Mouse (Mus musculus) erythroid progenitor cell, adult 5-6 weeks (primary cell): ENCODE data around the gene Psmb7. TPM values are rescaled to one million over a fixed set of nuclear protein-coding genes. Genes with fewer than 3 reads are reported as not detected.

Source experiments
- ATAC-seq: replicated peaks from 2 replicates; pipeline ENCODE4 v1.8.0; 2016; ENCODE audit warnings: moderate number of reproducible peaks, mild to moderate bottlenecking, moderate TSS enrichment, inconsistent platforms; ENCODE audit not compliant: poor library complexity, low FRiP score, severe bottlenecking
- total RNA-seq, 2 experiments: library from RNA; stranded (forward) in 1 of 2; stranded (reverse) in 1 of 2; fragments of 150-400 nt in 1 of 2; fragments of 186-747, 209-891 nt in 1 of 2; gene quantifications; 2 replicates each; pipeline versions ENCODE4 v1.2.3 to v1.2.4; 2015 to 2017; ENCODE audit warnings: low replicate concordance in 2 of 2

Gene Psmb7
- total RNA-seq, 2 experiments from 2014 or later, result 76.3 to 108 TPM

DNA sequence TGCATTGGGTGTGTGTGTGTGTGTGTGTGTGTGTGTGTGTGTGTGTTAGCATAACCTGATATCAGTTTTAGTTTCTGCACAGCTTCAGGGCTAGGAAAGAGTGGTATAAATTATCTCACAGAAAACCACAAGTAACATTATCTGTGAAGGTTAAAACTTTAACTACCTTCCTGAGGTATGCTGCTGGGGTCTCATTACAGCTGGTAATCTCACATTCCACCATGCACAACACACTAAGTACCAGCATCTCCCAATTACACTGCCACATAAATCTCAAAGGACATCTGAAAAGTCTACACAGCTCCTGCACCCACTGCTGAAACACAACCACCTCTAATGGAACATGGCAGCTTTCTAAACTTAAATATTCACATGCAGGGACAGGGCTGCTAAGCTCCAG, 43.0 kb downstream of the Psmb7 start:
- ATAC-seq, result no peak

DNA sequence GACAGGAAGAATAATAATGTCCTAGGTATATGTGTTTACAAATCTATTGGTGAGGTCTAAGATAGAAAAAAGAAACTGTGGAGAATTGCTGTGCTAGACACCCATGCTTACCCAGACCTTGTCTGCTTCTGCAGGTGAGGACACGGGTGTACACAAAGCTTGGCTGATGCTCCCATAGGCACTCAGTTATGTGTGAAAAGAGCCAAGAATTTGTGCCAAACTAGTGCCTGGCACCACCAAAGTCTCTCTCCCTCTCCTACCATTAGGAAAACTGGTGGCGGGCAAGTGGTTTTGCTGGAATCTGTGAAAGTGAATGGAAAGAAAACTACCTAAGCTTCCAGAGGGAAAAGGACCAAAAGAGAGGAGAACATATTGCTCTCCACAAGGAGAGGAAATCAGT, 45.5 kb downstream of the Psmb7 start:
- no peak for ATAC-seq

DNA sequence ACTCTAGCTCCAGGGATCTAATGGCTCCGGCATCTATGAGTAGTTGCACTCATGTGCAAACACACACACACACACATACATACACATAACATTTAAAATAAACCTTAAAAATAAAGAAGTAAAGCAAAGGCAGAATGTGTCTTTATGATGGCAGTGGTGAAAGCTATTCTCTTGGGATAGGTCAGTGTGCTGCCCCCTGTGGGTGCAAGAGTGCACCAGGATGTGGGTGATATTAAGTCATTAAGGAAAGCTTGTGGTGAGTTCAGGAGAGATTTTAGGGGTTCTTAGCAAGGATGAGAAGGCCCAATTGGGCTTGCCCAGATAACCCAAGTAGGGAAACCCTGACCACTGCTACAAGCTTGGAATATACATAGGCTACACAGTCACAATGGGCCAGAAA, 46.0 kb downstream of the Psmb7 start:
- ATAC-seq, result no peak

DNA sequence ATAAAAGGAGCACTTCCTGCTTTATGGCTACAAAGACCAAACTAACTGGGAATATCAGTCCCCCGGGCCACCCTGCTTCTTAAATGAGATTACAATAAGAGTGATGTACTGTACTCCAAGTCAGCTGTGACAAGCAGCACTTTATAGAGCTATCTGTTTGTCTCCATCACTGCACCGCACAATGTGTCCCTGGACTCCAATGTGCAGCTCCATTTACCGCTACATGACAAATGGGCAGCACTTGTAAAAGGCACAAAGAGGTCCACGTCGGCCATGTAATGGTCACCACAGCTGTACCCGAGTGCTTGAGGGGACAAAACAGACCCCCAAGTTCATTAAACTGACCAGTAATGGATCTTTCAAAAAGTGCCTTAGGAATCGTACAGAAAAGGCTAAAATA, 49.0 kb downstream of the Psmb7 start:
- ATAC-seq, result no peak

DNA sequence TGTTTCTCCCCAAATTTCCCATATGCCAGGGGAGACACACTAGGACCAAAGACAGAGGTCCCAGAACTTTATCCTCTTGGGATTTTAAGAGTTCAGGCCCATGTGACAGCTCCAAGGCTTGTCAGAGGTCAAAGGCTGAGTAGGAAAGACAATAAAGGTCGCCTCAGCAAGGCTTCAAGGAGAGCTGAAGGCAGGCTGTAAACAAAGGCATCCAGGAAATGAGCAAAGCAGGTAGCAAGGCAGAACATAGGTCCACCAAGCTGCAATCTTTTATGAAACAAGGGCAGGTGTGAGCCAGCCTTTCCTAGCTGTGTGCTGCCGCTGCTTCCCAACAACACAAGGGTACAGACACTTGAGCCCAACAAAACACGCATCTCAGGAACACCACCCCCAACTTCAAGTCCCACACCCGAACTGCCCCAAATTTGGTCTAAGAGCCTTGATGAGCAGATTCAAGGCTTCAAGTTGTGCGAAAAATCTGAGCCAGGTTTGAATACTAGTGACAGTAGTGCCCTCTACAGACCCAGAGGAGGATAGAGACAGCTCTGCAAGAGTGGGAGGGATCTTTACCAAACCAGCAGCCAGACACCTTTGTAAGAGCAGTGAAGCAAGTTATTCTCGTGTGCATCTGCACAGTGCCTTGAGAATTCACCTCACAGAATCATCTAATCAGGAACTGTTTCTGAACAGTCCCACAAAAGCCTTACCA, 52.0 kb downstream of the Psmb7 start:
- ATAC-seq, result no peak

DNA sequence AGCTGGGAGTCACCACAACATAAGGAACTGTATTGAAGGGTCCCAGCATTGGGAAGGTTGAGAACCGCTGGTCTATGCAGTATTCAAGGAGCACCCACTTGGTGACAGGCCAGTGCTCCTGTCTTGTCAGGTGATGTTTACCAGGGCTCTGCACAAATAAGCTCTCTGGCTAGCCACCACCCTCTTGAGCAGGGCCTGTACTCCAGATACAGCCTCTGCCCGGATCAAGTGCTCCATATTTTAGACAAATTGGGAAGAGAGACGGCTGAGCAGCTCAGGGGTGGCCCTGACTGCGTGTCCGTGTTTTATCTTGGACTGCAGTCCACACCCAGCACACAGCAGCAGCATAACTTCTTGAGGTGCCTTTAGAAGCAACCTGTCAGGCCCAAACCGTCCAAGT, 57.2 kb downstream of the Psmb7 start:
- no peak for ATAC-seq

DNA sequence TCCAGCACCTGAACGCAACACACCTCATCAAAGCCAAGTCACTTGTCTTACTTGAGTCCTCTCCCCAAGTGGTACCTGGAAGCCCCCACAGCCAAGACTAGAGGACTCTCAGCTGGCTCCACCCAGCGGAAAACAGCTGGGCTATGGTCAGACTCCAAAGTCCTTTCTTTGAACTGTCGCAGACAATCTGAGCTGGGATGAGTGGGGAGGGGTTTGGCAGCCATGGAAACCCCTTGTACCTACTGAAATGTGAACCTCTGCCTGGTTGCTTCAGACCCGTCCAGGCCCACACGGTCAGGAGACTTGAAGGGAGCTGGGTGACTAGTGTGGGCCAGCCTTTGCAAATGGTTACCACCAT, 58.5 kb downstream of the Psmb7 start:
- no peak for ATAC-seq

DNA sequence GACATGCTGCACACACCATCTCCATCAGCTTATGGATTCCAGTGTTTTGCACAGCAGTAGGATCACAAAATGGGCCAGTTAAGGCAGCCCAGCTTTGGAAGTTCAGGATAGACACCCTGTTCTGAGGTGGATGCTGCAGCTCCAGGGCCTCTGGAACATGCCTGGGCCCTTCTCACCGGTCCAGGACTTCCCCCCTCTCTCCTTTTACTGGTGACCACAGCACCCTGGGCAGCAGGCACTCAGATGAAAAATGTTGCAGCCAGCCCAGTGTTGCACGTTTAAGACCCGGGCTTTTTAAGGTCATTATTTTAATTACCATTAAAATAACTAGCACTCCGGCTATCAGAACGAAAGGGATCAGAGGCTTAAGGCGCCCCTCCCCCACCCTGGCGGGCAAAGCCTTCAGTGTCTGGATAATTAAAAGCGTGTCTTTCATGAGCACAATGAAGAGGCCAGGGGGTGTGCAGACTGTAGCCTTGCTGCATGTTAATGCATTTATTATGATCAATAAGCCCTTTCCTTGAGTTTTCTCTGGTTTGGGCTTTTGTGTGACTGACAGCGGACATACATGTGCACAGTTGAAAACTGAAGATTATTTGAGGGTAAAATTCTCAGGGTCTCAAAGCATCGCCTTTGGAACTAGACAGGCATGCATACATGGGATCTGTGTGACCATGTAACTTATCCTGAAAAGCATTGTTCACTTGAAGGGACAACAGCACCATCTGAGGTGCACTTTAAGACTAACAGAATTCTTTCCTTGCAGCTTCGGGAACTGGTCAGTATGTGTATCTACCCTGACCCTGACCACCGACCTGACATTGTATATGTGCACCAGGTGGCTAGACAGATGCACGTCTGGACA, 59.1 kb downstream of the Psmb7 start:
- no peak for ATAC-seq

DNA sequence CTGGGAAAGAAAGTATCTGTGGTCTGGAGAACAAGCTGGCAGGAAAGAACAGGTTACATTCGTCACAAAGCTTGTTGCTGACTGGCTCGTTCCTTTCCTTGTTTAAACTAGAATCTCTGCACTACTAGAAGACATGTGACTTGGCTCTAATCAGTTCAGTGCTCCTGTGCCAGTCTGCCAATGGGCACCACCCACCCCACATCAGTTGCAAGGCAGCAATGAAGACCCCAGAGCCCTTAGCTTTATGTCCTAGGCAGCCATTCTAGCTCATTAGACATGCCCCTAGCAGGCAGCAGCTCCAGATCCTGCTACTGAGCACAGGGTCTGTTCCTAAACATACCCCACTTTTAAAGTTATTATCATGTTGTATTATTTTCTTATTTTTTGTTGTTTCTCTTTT, 59.9 kb downstream of the Psmb7 start:
- no peak for ATAC-seq

DNA sequence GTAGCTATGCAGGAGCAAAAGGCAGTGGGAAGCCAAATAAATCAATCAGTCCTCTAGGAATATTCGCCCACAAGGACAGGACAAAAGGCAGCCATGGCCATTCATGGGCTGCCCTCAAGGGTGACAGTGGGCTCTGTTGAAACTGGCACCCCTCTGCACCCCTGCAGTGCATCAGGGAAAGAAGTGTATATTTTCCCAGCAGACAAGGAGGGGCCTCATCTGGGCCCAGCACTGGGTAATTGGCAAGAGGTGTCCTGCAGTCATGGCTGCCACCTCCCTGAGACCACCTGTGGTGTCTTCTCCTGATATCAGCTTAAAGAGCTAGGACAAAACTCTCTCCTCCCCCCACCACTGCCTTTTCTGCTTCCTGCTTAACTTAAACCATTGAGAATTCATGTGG, 64.4 kb downstream of the Psmb7 start:
- no peak for ATAC-seq

DNA sequence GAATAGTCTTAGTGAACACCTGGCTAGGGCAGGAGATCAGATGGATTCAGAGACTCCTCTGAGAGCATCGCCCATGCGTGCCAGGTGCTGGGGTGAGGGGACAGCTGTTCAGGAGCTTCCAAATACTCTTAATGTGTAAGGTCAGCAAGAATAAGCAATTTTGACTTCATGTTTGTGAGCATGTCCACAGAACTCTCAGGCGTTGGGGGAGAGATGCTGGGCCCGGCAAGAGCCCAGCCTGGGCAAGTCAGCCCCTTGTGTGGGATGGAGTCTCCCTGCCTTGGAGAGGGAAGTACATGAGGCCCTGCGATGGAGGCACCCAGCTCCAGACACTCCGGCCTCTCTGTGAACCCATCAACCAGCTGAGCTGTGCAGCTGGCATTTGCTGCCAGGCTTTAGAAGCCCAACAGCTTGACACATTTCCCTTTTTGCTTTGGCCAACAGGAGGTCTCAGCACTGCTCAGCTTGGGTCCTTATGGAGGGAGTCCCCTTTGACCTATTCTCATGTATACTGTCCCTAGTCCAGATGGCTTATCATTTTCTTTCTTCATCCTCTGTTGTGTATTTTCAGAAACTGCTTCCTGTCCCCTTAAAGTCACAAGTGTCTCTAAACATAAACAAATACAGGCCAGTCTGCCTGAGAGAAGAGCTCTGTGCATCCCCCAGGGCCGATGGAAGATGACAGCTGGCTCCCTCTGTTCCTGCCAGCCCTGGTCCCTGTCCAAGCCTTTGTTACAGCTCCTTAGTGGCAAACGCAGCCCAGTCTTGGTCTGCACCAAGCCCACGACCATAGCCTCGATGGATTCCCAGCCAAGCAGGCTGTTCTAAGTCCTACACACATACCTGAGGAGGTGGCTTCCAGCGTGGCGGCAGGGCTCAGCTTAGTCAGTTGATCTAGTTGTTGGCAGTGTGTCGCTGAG, 65.0 kb downstream of the Psmb7 start:
- ATAC-seq, result no peak

DNA sequence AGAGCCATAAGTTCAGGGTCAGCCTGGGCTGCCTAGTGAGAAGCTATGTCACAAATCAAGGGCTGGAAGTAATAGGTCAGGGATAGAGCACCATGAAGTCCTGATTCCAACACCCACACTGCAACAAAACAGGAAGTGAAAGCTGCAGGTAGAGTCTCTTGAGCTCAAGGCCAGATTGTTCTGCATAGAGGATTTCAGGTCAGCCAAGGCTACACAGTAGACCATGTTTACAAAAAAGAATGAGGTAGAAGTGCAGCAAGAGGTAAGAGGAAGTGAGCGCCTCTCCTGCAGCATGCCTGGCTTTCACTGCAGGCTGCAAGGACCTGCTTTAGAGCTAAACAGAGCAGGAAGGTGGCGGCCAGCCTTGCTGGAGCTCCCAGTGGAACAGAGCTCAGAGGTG, 69.2 kb downstream of the Psmb7 start:
- ATAC-seq, result no peak

DNA sequence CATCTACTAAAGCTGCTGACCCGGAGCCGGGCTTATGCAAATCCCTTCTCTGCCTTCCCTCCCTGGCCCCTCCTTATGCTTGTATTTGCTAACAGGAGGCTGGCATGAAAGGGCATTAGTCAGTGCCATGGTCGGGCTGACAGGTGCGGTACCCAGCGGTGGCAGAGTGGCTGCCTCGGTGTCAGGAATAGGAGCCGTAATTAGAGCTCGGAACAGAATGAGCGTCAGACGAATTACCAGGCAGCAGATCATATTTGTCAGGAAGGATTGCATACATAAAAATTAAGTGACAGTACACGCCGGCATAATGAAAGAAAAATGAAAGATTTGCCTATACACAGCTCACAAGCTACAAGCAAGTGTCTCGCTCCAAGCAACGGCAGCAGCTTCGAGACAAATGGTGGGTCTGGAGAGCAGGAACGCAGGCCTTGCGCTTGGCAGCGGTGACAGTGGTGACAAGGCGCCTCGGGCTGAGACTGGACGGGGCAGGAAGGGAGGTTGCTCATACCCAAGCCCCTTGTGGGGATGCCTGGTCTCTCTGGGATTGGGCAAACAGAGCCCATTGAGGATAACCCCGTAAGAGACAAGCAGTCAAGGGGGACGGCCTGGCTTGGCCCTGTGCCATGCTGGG, 71.8 kb downstream of the Psmb7 start:
- ATAC-seq, result no peak

DNA sequence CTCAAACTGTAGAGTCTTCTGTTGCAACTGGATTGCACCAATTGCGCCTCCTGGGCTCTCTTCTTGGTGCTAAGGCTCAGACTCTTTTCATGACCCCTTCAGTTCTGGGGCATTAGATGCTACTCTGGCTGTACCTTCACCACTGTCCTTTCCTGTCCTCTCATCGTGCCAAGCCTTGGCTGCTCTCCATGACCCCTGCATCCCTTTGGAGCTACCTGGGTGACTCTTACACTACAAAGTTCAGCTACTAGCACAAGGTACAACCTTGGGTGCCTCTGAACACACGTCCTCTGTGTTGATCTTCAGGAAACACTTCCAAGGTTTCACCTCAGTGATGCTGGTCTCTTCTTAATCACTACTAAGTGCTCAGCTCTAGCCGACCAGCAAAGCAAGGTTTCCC, 81.3 kb downstream of the Psmb7 start:
- no peak for ATAC-seq

DNA sequence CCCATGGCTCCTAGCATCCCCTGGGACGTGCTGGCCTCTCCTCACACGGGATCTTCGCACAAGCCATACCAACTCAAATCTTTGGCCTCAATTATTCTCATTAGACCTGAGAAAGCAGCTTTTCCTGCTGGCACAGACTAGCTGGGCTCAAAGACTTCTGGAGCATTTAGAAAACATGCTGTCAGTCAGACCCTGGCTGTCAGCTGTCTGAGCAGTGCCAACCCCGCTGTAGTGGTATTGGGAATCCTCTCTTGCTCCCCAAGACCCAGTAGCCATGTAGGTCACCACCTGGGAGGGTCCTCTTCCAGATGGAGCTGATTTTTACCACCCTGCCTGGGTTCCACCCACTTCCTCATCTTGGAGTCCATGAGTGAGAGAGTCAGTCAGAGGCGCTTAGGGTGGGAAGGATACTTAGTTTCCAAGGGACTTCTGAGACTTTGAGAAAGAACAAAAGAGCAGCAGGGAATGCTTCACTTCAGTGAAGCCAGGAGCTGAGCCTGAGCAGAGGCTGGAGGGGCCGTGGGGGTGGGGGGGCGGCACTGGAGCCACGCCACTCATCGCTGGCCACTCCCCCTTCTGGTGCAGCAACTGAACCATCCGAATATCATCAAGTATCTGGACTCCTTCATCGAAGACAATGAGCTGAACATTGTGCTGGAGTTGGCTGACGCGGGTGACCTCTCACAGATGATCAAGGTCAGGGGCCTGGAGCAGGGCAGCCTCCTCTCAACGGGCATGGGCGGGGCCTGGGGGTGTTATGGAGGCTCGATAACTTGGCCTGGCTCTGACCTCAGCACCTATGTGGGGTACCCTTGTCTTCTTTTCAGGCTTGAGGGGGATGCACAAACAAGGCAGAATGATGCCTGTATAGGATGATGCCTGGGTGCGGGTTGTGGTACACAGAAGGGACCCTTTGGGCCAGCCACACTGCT, 83.3 kb downstream of the Psmb7 start:
- no peak for ATAC-seq

DNA sequence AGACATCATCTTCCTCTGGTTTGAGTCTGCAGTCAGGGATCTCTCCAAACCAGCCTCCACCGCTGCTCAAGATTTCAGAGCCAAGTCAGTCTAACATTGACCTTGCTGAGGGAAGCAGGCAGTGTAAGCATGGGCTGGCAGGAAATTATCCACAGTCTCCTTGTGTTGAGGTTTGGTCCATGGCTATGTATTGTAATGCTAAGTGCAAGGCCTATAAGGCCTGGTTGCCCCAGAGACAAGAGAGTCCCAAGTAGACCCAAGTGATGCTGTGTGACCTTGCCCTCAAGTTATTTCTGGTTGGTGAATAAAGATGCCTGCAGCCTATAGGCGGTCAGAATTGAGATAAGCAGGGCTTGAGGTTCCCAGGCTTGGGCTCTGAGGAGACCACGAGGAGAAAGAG, 87.2 kb downstream of the Psmb7 start:
- ATAC-seq, result no peak

DNA sequence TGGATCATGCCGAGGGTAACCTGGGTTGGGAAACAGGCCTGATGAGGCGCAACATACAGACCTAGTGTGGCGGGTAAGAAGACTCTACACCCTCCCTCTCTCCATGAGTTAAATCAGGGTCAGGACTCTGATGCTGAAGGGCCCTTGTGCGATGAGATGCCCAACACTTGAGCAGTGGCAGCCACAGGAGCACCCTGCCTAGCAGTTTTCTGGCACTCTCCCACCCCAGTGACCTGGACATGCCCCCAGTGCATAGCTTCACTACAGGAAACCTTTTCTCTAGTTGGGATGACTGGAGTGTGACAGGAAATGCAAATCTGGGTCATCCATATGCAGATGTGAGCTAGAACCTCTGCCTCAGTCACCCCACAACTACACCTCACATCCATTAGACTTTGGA, 88.2 kb downstream of the Psmb7 start:
- no peak for ATAC-seq

DNA sequence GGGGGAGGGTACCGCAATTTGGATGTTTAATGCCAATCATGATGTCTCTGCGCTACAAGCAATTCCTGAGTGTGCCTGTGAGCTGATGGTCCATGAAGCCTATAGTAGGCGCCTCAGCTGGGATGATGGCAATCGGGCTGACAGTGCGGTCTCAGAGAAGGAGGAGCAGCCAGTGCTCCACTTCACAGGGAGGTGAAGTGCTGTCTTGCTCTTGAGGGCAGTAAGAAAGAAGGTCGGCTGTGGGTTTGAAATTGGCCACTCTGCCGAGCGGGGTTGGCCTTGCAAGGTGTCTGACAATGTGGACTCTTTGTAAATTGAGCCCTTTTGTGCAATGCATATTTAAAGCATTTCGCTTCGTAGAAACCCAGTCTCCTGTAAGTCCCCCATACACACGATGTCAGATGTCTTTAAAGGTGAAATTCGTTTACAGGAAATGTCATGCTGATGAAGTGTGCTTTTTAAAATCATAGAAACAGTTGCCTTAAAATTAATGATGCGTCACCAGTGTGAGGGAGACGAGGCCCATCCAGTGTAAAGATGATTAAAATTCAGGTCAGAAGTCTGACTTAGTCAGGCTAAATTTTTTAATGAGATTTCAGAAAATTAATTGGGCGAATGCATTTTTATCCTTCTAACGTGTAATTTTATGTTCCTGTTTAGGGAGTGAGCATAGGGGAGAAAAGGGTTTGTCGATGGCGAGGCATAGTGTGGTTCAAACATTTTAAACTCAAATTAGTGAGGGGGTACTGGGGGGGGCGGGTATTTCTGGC, 89.5 kb downstream of the Psmb7 start:
- no peak for ATAC-seq
